Mouse (Mus musculus): ENCODE data around the gene Trdmt1. TPM values are rescaled to one million over a fixed set of nuclear protein-coding genes. Genes with fewer than 3 reads are reported as not detected.

Trdmt1 gene
- total RNA-seq, 2 experiments from 2014 or later: 4.2 to 7.6 TPM

DNA sequence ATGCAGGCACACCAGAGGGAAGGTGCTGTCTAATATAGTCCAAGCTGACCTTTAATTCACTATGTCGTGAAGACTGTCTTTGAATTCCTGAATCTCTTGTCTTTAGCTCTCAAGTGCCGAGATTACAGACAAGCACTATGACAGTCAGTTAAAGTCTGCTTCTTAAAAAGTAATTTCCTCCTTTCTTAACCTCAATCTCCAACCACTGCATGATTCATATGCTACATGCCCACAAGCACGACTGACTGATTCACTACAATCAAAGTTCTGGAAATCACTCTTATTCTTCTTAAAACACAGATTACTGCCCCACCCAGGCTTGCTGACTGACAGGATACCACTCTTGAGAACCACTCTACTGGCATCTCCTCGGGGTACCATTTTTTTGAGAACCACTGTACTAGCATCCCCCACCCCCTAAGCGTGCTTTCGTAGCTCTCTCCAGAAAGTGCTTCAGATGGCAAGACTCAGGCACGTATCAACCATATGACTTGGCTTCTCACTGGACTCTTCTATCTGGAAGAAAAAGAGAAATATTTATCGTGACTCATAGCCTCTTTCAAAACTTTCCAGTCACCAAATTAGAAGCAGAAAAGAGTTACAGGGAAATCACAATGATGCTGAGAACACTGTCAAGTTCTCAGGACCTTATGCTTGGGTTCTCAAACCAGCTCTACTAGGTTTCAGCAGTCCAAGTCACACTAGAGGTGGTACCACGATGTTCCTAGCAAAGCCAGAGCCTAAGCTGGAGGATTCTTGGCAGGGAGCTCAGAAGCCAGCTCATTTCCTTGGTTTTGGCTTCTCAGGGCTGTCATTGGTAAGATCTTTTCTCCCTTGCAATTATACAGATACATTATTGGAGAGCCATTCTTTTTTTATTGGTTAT lies 12.9 kb upstream of the Trdmt1 start:
- DNase-seq: no peak

DNA sequence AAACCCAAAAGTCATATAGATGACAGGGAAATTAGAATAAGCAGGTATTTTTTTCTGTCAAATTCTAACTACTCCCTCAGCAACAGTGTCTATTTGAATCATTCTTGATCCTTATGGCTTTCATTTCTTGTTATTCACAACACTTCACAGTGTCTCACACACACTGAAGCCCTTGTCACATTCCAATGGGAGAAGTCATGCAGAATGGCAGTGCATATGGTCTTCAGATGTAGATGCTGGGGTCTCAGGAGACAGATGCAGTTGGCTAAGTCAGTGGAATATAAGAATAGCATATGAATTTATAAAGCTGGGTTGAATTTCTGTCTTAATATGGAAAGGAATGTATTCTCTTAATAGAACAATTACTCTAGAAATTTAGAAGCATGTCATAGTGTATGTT lies 11.8 kb upstream of the Trdmt1 start:
- DNase-seq: no peak

DNA sequence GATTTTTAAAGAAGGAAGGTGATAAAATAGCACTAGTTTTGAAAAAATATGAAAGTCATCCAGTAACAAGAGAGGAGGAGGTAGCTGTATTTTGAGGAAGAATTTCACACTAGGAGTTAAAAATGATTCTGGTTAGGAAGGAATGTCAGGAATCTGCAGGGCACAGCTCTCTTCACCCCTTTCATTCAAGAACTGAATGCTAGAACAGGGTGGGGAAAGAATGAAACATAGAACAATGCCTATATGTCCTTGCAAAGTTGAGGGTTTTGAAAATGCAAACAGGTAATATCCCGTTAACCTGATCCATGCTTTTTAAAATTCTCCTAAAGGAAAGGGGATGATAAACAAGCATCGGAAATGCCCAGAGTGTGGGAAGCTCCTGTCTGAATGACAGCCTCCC lies 9.5 kb upstream of the Trdmt1 start:
- no peak for DNase-seq

DNA sequence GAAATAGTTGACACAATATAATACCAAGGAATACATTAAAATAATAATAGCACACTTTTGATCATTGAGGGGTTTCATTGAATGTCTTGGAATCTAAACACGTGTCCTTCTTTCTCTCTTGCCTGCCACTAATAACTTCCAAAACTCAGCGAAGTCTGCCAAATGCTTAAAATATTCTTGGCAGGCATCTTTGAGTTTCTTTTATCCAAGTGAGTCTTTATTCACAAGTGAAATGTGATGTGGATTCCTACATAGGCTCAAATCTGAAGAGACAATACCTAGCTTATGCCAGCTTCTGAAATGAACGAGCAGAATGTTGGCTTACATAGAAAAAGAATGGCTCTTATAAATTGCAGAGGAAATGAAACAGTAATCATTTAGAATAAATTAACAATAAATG lies 4.3 kb upstream of the Trdmt1 start:
- DNase-seq: no peak

DNA sequence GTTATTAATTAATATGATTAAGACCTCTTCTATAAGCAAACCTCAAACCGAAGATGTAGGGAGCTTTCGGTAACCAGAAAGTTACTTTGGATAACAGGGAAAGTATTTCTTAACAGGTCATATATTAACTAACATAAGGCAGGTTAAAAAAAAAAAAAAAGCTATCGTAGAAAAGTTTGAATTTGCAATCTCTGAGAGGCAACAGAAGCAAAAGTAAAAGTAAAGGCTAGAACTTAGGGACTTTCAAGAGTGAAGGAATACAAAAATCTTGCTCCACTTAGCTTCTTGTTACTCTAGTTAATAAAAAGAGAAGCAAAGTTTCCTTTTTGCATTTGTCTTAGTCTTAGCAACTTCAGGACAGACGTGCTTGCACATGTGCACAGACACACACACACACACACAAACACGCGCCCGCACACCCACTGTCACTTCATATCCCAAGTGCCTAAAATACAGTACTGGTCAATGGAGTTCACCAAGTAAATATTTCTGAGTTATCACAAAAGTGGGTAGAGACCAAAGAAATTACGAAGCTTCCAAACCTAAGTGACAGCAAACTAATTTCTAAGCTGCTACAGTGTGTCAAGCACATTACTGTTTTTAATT lies 846 bp downstream of the Trdmt1 start:
- no peak for DNase-seq

DNA sequence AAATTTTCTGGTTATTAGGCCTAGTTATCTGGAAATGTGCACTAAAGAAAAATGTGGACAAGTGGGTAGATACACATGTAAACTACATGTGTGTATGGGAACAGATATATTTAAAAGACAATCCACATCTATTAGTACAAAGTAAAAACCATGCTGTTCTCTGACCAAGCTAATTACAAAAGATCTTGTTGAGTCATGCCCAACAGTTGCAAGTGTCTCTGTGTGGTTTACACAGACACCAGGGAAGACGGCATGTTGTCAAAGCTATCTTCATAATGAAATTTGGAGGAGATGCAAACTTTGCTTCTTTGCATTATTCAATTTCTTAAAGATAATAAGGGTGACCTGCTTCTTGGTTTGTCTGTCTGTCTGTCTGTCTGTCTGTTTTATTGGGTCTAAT lies 4.6 kb downstream of the Trdmt1 start:
- no peak for DNase-seq

DNA sequence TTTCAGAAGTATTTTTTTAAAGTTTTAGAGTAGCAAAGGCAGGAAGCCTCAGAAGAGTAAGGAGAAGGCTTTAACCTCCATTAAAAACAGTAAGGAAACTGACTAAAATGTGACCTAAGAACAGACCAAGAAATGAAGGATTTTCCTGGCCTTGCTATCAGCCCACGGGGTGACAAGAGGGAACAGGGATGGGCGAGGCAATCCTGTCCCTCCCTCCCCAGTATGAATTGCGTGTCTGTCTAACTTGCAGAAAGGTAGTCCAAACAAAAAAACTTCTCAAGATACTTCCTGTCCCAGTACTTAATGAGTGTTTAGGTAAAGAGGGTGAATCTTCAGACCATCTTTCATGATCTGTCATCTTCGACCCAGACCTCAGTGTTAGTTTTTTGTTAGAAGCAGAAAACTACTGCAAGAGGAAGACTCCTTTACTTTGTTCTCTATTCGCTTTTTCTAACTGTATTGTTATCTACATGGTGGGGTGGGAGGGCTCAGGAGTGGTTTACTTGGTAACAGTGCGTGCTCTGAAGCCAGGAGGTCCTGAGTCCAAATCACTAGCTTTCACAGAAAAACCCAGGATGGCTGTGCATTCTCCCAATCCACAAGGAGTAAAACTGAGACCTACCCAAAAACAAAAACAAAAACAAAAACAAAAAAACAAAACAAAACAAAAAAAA lies 5.6 kb downstream of the Trdmt1 start:
- DNase-seq: no peak

DNA sequence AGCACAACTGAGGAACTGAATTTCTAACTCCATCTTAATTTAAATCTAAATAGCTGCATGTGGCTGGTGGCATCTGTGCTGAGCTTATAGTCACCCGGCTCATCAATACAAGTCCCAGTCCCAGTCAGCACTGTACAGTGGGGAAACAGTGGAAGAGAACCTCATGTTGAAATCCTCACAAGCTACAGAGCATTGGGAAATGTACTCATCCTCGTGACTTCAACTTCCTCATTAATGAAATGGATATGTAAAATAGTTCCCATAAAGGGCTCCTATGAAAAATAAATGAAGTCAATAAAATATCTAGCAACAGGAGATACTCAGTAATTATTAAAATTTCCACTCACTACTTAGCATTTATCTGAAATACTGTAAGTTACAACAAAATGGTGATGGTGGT lies 6.2 kb downstream of the Trdmt1 start:
- no peak for DNase-seq

DNA sequence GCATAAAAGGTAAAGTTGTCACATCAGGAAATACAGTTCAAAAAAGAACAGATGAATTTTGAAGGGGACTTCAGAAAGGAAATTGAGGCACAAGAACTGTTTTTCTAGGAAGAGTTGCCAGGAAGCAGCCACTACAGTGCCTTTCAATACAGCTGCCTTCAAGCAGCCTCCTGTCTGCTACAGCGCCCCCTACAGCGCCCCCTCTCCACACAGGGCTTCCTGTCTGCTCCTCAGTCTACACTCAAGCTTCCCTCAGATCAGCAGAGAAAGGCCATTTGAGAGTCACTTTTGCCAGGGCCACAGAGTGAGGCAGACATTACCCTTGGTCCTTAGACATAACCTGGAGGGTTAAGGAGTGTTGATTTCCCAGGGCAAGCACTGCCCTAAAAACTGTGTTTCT lies 6.7 kb downstream of the Trdmt1 start:
- DNase-seq: no peak

DNA sequence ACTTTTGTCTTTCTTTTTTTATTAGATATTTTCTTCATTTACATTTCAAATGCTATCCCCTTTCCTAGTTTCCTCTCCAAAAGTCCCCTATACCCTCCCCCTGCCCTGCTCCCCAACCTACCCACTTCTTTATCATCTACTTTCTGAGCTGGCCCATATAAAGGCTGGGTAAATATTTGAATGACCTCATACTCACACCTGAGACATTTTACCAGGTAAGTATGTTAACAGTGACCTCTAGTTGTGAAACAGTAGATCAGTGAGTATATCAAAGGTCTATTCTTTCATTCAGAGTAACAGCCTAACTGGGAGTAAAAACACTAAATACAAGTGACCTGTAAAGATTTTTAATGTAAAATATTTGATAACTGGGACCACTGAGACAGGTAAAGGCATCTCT lies 7.7 kb downstream of the Trdmt1 start:
- no peak for DNase-seq

DNA sequence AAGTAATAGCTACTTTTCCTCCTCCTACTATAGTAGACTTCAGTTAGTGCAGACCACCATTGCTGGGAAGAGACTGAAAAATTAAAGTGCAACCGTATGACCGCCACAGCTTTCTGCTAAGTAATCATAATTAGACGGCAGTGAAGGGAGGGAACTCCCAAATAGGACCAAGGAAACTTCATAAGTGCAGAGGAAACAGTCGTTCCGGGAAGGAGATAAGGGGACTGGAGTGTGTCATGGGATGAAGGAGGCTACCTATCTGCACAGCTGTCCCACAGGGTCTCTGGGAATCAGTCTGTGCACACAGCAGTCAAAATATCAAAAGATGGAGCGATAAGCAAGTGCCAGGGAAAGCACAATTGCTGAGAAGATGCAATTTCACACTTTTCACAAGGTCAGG lies 13.8 kb downstream of the Trdmt1 start:
- no peak for DNase-seq

DNA sequence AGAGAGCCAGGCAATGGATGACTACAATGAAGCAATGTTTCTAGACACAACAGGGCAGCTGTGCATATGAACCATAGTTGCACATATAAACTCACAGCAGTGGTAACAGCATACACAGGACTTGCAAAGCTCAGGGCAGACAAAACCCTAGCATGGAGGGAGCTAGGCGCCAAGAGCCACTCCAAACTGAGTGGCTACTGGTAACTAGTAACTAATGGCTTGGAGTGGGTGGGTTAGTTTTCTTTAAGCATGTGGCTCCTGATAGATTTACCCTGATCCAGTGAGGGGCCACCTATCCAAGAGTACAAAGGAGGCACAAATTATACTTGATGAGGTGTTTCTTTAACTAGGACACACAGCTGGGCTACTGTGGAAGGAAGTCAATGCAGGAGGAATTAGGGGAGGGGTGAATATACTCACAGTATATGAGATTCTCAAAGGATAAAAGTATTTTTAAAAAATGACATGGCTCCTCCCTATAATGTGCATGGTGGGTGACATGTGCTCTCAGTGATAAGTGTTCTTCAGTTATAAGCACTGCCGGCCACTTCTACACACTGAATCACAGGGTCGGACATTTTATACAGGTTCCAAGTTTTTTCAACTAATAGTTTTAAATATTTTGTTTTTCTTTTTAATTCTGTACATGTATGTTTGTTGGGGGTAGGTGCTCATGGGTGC lies 15.1 kb downstream of the Trdmt1 start:
- DNase-seq: no peak

DNA sequence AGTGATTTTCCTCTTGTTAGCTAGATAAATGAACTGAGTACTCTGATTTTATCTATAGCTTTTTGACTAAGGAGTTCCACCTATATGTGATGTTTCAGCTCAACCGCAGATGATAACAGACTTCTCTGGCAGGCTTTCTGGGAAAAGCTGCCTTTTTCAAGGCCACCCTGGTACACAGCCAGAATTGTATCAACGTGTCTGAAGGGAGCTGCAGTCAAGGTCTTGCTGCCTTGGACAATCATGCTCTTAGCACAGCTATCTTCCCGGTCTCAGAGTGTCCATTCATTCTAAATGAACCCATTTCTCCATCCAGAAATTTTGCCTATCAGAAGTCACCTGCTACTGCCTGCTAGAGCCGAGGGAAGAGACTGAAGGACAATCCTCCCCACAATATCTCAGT lies 16.9 kb downstream of the Trdmt1 start:
- DNase-seq: no peak

DNA sequence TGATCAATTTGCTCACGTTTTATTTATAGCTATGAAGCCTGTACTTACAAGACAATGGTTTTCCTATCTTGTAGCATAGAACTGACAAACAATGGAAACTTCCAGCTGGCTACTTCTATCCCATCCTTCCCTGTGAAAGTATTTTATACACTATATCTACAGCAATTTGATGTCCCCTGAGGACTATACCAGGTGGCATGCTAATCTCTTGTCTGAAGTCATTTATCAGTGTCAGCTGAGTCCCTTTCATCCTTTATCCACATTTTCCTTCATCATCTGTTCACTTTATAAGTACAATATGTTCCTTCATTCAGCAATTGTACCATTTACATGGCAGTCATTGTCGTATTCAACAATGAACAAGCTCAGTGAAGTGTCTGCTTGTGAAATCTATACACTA lies 17.3 kb downstream of the Trdmt1 start:
- DNase-seq: no peak

DNA sequence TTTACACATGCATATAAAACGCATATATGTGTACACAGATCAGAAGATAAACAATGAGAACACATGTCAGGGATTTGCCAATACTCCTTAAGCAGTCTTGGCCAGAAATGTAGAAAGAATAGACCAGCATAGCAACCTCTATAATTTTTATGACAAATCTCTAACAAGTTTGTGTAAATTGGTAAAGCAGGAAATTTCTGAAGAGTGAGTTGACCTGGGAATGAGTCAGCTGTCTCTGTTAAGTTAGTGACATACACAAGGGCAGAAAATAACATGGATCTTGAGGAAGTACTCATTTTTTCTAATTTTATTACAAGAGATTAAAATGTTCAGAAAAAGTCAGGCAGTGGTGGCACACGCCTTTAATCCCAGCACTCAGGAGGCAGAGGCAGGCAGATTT lies 18.3 kb downstream of the Trdmt1 start:
- no peak for DNase-seq

DNA sequence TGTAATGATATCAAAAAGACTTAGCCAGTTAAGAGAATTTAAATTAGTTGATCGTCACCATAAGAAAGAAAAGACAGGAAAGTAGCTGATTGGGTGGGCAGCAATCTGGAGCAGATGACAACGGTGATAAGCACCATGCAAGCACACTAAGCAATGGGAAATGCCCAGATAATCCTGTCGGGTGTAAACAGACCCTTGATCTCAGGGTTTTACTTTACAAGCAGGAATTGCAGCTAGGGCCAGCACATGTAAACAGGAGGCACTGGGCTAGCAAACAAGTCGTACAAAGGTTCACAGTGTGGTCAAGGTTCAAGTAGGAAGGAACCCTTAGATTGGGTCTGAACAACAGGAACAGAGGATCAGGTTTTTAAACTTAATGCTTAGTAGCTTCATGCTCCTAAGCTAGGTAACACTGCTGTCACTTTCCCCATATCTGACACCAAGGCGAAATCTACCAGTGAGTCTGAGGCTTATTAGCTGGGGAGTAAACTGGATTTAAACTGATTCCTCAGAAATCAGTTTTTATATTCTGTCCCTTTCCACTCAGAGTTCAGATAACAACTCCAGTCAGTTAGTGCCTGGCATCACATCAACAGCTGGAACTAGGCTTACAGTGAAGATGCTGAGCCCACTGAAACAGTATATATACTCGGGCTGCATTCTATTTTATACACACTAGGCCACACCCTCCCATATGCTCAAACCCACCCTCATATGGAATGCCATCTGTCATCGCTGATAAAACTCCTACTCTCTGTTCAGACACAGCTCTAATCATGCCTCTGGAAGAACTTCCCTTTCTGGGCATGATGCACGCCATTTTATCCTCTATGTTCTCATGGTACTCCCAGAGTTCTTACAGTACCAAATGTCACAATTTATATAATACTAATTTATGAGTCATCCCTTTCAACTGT lies 20.7 kb downstream of the Trdmt1 start:
- DNase-seq: no peak

DNA sequence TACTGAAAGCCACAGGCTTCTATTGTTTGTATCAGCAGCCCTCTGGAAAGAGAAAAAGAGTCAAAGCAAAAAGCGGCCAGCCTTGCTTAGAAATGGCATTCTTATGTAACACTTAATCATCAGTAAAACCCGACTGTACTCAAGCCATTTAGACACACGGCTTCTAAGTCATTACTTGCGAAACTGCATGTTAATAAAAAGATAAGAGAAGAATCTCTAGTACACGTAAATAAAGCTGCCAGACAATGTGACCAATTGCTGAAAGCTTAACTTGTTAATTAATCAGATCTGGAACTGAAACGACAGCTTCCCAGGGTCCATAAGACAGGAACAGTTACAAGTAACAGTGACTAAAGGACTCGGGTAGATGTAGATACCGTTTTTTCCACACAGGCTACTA lies 22.4 kb downstream of the Trdmt1 start:
- no peak for DNase-seq

DNA sequence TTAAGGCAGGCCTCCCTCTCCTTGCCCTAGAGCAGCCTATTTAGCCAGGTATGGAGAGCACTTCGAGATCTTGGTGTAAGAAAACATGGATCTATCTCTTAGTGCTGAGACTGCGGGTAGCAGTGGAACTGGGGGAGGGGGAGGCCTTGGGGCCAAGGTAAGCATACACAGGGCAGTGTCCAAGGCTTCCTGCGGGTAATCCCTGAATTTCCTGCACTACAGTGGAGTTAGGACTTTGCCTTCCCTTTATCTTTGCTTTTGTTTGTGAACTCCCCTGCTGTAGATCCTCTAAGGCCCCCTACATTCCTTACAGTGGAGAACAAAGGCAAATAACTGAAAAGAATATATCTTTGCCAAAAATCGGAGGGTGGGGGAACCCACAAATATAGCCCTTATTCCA lies 29.5 kb downstream of the Trdmt1 start:
- no peak for DNase-seq

DNA sequence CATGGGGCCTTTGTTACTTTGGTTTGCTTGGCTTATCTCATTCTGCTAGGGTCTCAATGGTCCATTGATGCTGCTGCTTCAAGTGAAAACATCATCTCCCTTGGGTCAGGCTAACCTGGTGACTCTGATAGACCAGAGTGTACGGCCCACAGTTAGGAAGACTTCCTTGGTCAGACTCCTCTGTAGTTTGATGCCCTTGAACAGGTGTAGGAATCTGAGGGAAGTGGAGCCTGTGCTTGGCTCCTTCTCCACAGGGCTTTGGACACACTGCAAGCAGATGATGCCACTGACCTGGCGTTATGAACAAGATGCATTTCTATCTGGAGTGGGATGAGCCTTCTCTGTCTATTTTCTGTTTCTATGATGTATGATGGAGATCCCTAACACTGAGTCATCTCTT lies 41.8 kb downstream of the Trdmt1 start:
- no peak for DNase-seq

DNA sequence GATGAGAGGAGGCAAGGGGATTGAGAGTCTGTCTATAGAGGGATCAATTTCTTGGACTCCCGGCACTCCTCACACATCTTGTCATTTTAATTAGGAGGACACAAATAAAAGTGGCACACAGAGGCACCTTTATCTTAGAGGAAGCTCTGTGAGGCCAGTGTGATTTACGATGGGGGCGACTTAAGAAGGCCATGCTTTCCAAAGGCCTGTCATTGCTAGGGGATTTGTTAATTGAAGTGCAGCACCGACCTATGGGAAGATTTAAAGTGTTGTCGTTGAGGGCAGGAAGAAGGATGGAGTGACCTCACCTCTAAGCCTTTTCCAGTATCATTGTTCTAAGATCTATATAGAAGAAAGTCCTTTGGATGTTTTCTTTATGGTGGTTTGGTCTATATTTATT lies 42.9 kb downstream of the Trdmt1 start:
- no peak for DNase-seq

DNA sequence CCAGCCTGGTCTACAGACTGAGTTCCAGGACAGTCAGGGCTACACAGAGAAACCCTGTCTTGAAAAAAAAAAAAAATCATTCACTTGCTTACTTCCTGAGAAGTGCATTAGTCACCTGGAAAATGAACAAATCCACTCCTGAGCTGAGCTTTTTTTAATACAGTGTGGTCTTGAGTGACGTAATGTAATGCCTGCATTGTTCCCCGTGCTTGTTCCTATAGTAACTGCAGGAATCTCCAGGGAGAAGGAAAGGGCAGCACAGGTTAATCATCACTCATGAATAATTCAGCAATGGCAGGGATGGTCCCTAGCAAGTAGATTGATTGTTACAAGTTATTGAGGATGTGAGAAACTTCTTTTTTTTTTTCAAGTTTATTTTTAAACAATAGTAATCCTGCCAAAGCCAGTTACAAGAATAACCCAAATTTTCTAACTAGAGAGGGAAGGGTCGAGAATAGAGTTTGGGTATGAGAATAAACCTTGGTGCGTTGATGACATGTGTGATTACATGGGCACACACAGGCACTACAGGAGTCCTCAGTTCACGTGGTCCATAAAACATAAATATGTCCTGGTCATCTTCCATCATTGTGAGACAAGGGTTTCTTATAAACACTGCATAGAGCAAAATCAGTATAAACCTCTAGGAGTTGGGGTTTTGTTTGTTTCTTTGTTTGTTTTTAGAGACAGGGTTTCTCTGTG lies 44.0 kb downstream of the Trdmt1 start:
- no peak for DNase-seq

Data from gastrocnemius, postnatal 10 days (tissue).